Mouse (Mus musculus) CD8-positive naive resting alpha-beta T cell, adult 2 months (primary cell): Measurements from ENCODE around the gene Foxf1.

Experiments
- DNase-seq, 2 experiments: peaks; one replicate each; pipeline ENCODE4 v3.0.0; 2022; ENCODE audit warnings: low read depth in 2 of 2, low spot score in 2 of 2

Foxf1 gene

DNA sequence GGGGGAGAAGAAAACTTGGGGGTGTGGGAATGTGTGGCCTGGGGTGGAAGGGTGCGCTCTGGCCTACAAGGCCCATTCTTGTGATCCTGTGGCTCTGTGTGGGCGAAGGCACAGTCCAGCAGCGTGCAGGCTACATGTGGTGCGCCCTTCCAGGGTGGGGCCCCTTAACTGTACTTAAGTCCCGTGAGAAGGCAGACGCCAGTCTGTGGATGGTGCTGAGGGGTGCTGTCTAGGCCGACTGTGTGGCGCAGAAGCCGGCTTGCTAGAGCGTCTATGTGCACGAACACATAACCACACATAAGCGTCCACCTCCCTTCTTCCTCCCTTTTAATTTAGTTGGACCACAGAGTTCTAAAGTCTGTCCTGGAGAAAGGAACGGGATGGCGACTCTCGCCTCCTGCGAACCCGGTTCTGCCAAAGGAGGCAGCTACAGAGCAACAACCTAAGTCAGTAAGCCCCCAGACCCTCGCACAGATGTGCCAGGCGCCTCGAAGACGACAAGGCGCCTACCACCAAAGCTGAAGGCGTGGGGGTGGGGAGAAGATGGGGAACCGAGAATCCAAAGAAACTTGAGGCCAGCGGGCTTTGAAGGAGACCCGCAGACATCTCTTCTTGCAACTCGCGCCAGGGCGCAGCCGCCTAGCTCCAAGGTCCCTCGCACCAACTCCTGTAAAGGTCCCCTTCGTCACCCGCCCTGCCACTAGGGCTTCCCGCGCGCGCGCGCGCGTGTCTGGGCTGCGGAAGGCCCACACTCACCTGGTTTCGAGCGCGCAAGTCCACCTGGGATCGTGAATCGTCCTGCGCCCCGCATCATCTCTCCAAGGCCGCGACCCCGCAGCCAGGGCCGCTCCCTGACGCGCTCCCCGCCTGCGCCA is 1.7 kb upstream of the Foxf1 start:
- DNase-seq = no peak

DNA sequence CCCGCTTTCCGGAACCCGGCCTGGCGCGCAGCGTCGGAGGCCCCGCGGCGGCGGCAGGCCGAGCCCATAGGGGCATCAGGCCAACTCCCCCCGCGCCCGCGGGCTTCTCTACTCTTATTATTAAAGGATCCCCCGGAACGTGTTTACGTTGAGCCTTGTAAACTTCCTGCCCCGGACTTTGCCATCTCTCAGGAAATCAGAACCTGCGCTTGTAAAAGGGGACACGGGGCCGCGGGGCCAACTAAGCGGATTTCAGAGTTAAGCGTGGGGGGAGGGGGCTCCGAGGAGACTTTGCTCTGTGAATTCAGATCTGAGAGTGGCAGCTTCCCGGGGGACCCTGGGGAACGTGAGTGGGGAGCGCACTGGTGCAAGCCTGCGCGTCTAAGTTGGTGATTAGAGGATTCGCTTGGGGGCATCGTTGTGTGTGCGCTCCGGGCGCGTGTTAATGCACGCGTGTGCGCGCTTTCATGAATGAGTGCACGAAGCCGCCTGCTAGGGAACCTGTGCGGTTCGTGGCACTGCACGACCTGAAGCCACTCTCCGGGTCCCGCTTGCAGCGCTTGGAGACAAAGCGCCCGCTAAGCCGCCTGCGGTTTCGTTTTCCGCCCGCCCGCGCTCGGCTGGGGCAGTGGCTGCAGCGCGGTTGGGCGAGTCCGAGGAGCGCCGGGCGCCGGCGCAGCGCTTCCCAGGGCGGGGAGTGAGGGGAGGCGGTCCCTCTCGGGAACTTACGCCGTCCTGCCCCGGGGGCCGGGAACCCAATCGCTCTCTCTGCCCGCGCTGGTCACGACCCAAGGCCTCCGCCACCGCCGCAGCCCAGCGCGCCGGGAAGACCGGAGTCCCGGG is 872 bp upstream of the Foxf1 start:
- no peak for DNase-seq

DNA sequence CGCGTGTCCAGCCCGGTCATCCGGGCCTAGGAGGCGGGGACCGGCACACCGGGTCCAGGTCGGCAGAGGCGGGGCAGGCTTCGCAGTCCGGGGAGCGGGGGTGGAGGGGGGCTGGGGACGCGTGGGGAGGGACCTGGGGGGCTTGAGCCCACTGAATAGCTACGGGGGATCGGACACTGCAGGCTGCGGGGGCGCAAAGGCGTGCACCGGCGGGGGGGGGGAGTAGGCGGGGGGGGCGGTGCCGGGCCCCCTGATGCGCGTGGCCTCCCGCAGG is 313 bp upstream of the Foxf1 start:
- DNase-seq = no peak

DNA sequence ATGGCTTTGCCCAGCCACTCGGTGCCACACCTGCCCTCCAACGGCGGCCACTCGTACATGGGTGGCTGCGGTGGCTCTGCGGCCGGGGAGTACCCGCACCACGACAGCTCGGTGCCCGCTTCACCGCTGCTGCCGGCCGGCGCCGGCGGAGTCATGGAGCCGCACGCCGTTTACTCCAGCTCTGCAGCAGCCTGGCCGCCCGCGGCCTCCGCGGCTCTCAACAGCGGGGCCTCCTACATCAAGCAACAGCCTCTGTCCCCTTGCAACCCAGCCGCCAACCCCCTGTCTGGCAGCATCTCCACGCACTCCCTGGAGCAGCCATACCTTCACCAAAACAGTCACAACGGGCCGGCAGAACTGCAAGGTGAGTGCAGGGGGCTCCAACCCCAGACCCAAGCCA is 825 bp downstream of the Foxf1 start:
- DNase-seq = no peak

DNA sequence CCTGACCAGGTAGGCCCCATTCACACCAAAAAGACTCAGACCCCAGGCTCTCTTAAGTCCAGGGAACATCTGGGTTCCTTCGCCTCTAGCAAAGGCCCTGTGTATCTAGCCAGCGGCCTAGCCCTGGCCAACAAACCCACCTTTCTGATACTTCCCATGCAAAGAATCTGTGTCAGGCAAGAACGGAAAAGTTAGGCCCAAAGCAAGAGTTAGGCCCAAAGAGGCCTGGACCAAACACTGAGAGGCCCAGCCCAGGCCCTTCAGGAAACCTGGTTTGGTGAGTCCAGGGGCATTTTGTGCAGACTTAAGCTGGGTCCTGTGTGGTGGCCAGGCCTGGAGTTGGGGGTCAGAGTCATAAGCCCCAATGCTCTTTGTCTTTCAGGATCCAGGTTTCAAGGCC is 1.4 kb downstream of the Foxf1 start:
- no peak for DNase-seq

DNA sequence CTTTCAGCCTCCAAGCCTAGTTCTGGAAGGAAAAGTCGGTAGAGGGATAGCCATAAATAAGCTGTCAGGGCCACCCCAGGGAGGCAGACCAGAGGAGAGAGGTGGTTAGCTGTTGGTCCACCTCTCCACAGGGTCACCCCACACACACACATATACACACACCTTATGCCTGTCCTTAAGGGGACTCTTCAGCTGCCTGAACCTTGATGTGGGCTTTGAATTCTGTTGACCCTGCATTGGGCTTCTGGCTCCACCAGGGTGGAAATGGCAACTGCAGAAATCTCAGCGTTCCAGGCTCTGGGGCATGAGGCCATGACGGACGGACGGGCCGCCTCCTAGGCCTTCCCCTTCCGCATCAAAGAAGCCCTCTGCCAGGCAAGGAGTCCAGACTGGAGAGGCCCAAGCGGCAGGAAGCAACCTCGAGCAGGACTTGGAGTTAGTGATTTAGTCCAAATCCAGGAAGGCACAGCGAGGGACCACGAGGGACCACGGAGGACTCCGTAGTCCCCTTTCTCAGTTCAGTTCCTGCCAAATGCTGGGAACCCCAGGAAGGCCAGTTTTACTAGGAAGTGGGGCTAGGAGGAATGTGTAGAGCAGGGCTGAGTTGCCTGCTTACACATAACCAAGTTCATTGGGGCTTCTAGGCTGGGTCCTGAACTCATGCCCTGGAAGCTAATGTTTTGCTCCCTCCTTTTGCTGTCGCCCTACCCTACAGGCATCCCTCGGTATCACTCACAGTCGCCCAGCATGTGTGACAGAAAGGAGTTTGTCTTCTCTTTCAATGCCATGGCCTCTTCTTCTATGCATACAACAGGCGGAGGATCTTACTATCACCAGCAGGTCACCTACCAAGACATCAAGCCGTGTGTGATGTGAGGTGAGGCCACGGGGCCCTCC is 2.1 kb downstream of the Foxf1 start:
- DNase-seq = no peak

DNA sequence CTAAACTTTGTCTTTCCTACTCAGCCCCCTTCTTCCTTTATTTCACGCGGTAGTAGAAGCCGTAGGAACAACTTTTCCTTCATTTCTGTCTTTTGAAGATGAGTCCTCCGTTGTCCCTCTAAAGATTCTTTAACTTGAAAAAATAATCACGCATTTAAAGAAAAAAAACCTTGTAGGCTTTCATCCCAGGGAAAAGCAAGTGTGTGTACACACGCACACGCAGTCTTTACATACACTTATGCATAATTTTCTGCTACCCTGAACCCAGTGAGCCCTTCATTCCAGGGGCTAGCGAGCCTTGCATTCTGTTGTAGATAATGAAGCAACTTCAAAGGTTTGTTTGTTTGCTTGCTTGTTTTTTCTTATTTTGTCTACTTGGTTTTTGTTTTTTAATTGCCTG is 4.1 kb downstream of the Foxf1 start:
- no peak for DNase-seq

DNA sequence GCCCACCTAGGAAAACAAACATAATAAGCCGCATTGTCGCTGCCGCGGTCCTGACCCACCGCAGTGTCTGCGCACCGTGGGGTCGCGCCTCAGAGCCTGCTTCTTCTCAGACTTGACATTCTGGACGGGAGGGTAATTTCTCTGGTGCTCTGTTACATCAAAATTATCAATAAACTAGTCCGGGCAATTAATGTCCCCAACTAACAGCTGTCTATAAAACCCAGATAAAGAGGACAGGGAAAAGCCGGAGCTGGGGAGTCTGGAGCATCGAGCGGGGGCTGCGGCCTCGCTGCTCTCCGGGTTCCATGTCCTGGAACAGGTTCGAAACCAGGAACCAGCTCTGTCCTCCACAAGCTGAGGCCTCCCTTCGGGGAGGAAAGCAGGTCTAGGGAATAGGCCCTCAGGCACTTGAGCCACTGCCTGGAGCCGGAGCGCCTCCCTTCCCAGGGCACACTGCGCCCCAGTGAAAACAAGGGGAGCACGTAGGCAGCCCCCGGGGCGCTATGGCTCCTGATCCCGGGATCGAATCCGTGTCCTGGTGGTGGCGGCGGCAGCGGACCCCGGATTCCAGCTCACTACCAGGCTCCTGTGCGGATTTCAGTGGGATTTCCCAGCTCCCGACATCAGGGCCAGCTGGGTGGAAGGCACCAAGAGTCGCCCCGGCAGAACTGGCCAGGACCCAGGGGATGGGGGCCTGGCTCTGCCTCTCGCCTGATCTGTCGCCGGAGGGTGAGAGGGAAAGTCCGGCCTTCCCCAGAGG is 4.9 kb downstream of the Foxf1 start:
- no peak for DNase-seq

DNA sequence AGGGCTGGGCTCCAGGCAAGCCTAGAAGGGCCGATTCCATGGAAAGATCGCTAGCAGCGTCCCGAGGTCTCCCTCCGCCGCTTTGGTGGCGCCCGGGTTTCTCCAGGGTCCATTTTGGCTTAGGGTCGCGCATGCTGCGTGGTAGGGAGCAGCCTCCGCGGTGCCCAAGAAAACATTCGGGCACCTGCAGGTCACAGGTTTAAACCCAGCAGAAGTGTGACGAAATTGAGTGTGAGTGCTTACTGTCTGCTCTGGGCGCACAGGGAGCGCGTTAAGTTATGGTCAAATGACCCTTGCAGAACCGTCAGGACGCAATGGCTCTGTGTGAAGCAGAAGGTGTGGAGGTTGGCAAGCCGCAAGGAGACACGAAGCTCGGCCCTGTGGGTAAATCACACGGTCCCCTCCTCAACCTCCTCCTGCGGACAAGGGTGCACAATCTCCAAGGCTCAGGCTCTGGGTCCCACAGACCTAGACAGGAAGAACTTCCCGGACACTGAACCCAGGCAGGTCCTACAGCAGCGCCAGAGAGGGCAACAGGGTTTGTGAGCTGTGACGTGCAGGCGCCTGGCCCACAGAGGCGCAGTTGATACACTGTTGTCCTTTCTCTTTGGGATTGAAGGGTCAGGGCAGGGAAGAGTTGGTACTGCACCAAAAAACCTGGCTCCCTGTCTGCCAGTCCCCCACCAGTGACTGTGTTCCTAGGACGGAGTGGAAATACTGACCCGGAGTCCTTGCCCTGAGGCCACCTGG is 5.6 kb downstream of the Foxf1 start:
- no peak for DNase-seq

DNA sequence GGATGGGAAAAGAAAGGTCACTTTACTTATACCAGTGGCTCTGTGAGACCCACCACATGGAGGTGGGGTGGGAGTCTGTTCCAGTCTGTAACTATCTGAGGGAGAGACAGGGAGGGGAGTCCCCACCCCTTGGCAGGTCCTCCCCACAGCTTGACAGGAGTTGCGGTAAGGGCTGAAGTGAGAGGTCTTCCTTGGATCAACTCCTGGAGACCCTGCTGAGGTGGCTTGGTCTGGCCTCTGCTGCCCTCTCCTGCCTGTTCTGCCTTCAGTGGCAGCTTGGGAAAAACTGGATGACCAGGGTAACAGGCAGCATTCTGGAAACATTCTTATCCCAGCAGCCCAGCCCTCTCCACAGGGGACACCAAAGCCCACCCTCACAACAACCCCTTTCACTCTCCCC is 6.5 kb downstream of the Foxf1 start:
- no peak for DNase-seq

DNA sequence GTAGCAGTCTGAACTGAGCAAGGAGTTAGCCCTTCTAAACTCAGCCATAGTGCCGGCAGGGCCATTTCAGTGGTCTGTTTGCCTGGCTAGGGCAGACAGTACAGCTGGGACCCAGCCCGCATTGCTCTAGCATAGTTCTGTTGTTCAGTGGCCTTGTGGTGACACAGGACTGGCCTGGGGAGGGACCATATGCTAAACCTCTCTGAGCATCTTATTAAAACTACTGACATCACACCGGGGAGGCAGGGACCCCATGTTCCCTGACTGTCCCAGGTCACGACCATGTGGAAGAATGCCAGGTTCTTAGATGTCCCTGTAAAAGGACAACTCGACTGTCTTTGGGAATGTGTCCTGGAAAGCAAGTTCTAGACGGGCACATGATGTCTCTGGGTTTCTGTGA is 8.0 kb downstream of the Foxf1 start:
- no peak for DNase-seq

DNA sequence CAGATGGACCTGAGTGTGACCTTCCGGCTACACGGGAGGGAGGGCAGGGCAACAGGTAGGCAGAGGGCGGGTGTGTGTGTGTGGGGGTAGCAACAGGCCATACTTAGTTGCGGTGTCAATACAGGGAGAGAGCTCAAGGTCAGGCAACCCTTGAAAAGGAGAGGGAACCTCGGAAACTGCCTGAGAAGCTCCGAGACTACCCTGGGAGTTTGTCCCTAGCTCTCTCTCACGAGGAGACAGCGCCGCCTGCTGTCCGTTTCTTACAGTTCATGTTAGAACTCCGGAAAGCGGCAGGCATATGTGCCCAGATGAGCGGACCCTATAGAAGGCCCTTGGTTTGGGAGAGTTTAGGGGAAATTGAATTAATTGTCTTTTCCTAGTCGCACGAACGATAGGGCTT is 8.4 kb downstream of the Foxf1 start:
- peak; percentile 50 to 62 for DNase-seq

DNA sequence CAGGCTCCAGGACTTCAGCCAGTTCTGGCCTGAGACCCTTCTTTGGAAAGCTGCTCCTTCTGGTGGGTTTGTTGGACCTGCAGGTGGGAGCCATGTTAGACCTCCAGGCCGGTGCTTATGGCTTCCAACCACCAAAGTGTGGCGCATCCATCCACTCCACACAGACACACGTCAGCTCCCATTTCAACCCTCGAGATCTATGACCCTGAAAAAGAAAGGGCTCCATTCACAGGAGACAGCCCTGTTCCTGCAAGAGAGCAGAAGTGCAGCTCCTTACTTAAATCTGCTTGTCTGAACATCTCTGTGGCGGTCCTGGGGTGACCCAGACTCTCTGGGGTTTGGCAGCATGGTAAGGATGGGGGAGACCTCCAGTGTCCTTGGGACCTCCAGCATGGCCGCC is 9.3 kb downstream of the Foxf1 start:
- no peak for DNase-seq

DNA sequence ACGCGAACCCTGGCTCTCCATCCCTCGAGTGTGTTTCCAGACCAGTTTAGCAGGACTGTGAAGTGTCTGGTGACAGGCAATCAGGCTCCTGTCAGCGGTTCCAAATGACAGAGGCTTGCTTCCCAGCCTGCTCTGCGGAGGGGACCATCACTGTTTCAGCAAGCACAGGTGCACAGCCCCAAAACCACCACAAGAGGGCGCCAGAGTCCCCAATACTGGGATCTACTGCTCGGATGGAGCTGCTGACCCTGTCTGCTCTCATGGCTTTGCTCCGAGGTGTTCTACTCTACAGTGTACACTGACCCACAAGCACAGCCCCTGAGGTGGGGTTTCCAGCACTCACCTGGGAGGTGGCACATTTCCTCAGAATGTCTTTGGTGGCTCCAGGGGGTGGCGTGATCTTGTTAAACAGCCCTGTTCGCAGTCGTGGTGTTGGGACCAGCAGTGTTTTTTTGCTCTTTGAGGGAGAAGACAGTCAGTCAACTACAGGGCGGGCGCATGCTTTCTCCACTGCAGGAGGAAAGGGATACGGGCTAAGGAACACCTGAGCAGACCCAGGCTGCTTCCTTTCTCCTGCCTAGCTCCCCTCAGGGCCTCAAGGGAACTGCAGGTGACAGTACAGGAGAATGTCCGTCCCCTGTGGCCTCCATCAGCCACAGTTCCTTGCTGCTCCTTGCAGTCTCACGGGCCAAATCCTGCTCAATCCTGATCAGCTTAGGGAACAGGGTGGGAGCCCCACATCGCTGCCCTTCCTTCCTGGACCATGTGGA is 20.0 kb downstream of the Foxf1 start:
- peak; percentile 65 to 75 for DNase-seq

DNA sequence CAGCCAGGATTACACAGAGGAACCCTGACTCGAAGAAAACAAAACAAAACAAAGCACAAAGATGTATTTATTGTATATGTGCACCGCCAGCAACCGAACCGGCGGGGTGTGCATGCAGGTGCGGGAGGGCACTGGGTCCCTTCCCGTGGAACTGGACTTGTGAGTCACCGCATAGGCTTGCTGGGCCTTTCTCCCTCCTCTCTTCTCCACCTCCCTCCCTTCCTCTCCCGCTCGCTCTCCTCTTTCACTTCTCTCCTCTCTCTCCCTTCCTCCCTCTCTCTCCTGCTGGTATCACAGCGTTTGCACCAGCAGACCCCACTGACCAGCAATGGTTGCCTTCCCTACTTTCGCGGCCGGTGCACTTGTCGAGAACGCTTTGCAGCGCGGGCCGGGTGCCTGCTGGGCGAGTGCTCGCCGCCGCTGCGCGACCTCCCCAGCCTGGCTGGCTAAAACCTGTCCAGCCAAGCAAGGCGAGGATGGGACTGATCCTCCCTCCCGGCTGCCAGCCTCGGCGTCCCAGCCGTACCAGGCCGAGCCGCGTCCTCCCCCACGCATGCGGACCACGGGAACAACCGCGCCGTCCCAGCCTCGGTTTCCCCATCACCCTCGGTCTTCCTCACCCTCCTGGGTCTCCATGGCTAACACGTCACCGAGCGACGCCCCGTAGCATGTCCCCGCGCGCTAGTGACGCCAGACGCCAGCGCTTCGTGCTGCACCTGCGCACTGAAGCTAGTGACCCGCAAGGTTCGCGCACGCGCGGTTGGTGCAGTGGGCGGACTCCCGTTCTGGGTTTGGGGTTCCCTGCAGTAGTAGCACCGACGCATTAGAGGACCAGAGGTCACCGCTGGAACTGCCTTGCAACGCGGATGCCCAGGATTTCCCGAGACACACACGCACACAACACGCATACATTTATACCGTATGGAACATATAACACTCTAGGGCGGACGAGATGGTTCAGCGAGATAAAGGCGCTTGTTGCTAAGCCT is 23.8 kb downstream of the Foxf1 start, which contains the start of gene Mthfsd:
Mthfsd (minus strand) TSS at position 725 of the 989 bp plus-strand sequence.
- DNase-seq = peak; percentile 96 to 98

DNA sequence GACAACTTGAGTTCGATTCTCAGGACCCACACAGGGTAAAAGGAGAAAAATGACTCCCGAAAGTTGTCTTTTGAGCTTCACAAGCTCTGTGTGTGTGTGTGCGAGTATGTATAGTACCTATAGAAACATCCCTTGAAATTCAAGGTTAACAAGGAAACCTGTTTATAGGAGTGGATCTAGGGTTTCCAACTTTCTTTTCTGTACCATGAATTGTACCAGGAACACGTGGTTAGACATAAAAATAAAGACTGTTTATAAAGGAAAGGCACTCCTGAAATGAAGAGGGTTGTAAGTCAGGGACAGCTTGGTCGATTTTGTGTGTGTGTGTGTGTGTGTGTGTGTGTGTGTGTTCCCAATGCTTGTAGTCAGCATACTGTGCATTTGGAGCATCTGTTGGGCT is 24.5 kb downstream of the Foxf1 start:
- no peak for DNase-seq

DNA sequence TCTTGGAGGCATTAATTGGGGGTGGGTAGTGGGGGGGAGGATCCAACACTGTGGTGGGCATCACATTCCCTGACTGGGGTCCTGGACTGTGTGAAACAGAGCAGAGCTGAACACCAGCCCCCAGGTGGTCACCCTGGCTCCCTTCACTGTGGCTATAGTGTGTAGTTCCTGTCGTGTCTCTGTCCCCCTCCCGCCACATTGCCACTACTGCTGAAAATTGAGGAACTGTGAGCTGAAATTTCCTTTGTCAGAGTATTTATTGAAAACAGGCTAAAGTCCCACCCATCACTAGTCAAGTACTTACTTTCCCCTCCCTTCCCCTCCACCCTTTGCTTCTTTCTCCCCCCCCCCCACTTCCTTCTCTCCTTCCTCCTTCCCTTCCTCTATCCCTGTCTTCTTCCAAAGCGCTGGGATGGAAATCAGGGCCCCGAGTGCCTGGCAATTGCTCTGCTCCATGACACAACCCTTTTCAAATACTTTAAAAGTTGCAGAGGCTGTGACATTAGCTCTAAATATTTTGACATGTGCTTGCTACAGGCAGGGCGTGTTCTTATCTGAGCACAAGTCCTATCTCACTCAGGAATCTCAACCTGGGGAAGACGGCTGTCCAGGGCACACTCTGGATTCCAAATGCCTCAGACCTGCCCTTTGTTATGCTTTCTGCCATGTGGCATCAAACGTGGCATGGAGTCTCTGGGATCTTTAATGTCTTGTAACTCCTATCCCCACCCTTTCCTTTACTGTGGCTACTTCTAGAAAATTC is 27.1 kb downstream of the Foxf1 start:
- DNase-seq = no peak
